Mouse (Mus musculus): ENCODE measurements around the gene Etv1. TPM values are rescaled to one million over a fixed set of nuclear protein-coding genes. Genes with fewer than 3 reads are reported as not detected.
"Not testable (repeated sequence)": the region's sequence is repeated elsewhere in the genome, so short reads cannot be mapped to it uniquely, and the experiment has no call there.

The Etv1 gene
- polyA plus RNA-seq, 3 experiments from 2014 or later = 0.77 to 0.86 TPM; not detected in 1

- no peak for ATAC-seq
These were observed 39.1 kb downstream of the Etv1 start for GRCm38 (mm10) chr12:38818320-38818719.

DNA sequence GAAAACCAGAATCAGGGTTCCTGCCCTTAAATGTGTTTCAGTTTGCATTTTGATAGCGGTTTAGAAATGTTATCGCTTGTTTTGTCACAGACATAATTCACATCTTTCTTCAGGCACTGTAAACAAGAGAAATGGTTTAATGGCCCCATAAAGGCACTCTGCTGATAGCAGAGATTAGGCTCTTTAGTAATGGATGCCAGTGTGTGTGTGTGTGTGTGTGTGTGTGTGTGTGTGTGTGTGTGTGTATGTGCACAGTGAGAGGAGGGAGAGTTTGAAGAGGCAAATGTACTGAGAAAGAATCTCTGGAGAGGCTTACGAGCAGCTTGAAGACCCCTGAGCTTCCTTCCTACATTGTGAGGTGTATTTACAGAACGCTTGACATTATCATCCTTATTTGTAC, 41.5 kb downstream of the Etv1 start:
- ATAC-seq = no peak

DNA sequence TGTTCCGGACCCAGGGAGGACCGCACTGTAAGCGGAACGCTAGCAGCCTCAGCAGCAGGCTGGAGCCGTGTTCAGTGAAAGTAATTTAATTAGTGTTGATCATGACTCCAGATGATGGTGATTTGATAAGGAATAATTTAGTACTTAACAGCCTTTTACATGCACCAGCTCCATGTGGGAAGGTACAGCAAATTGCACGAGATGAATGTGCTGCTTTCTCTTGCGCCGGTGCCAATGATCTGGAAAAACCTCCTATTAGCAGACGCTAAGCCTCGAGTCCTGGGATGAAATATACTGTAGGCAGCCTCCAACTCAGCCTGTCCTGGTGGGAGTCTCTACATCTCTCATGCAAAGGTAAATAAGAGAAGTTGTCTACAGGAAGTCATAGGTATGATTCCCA, 45.2 kb downstream of the Etv1 start:
- no peak for ATAC-seq

GRCm38 (mm10) chr12:38832981-38833380, 53.8 kb downstream of the Etv1 start:
- ATAC-seq = no peak

DNA sequence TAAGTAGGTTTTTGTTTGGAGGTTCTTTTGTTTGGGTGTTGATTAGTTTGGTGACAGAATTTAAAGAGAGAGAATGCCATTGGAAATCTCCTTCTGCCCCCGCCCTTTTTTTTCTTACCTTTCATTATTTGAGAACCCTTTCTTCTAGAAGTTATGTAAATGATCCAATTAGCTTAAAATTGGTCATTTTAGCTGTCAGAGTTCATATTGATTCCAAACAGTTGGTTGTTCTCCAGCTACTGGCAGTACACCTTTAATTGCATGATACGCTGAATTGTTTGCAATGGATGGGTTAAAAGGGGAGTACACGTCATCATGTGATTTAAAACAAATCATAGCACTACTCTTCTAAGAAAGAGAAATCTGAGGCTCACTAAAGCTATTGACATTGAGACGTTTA, 55.4 kb downstream of the Etv1 start:
- ATAC-seq = no peak

- ATAC-seq = not testable (repeated sequence)
These were observed 55.8 kb downstream of the Etv1 start for GRCm38 (mm10) chr12:38834986-38835385.

DNA sequence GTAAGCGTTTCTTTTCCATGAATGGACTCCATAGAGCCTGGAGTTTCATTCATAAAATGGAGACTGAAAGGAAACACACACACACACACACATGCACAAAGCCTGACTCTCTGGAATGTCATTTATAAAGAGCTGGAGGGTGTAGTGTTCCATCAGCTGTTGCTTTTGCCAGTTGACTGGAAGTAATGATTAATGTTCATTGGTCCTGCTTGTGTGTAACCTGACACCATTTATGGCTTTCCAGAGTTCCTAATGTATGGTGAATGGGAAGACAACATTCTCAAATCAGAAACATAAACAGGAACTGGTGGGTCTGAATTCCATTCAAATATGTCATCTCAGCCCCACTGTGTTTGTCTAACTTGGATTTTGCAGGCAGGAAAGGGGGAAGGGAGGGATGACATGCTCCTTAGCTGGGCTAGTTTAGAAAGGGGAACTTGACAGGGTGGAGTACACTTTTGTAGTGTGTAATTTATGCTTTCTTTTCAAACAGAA, 64.7 kb downstream of the Etv1 start:
- ATAC-seq = no peak

DNA sequence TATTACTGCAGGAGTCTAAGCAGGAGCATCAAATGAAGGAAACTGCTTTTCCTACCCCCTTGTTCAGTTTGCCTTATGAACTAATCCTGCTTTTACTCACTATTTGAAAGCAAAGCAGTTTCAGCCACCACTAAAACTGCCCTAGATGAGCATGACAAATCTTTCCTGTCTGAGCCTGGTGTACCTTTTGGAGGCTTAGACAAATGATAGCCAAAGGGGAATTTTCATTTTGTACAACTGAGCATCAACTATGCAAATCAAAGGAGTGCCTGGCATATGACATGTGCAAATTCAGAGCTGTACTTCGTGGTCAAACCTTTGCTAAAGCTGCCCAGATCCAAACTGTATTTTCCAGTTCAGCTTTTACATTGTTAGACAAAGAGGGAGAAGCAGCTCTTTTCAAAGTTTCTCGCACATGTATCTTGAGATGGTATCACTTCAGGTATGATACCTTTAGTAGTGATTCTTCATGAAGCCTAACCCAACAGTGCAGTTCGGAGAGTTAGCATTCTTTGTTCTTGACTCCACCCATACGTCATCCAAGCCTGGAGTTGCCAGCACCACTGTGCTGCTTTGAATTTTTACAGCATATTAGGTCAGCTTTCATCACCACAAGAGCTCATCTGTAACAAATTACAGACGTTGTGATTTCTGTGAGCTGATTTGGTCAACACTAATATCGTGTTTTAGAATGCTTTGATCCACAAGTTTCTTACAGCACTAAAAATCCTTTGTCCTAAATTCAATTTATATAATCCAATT, 68.5 kb downstream of the Etv1 start:
- ATAC-seq = no peak

- ATAC-seq = no peak
These were observed 70.8 kb downstream of the Etv1 start for GRCm38 (mm10) chr12:38849994-38850393.

GRCm38 (mm10) chr12:38854274-38854673, 75.1 kb downstream of the Etv1 start:
- ATAC-seq = no peak

GRCm38 (mm10) chr12:38854751-38855150, 75.6 kb downstream of the Etv1 start:
- no peak for ATAC-seq

DNA sequence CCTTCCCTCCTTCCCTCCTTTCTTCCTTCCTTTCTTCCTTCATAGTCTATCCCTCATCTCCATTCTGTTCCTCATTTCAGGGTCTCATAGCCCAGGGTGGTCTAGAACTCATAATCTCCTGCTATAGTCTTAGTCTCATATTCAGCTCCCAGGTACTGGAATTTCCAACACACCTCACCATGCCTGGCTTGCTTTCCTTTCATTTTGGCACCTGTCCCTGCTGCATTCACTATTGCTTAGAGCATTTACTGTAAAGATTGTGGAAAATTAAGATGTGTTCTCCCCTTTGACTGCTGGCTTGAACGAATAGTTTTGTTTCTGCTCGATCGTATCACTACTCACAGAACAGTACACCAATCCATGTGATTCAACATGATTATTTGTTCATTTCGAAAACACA, 80.5 kb downstream of the Etv1 start:
- ATAC-seq = no peak

DNA sequence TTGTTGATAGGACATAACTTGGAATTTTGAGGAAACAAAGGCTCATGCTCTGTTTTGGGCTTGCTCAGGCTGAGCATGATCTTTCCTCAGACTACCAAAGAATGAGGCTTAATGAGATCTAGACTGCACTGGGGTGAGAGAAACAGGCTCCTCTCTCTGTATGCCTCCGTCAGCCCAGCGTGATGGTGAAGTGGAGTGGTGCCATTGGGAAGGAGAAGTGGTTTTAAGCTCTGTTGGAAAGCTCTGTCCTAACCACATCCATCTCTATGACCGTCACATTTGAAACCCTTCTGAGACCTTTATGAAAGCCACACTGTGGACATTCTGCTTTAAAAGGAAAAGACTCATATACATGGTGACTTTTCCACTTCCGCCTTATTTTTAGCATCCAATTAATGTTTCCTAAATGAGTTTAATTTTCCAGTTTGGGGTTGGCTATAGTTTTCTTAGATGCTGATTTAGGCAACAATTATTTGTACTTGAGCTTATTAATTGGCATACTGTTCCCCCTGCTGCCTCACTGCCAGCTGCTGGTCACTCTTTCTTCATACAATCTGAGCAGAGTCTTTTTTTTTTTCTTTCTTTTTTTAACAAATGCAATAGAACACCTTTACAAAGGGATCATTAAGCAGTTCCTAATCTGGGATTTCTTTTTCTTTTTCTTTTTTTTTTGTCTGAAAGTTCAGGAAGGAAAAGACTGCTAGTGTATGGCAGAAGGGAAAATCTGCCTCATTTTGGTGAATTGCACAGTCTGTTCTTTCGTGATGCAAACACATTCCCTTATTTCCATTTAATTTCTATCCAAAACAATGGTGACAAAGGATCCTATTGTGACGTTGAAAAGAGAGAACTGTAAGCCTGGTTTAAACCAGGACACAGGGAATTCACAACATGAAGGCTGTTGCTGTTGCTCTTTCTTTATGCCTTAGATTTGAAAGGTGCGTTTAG, 81.3 kb downstream of the Etv1 start:
- ATAC-seq = no peak

- no peak for ATAC-seq
These were observed 84.2 kb downstream of the Etv1 start for GRCm38 (mm10) chr12:38863395-38863794.

DNA sequence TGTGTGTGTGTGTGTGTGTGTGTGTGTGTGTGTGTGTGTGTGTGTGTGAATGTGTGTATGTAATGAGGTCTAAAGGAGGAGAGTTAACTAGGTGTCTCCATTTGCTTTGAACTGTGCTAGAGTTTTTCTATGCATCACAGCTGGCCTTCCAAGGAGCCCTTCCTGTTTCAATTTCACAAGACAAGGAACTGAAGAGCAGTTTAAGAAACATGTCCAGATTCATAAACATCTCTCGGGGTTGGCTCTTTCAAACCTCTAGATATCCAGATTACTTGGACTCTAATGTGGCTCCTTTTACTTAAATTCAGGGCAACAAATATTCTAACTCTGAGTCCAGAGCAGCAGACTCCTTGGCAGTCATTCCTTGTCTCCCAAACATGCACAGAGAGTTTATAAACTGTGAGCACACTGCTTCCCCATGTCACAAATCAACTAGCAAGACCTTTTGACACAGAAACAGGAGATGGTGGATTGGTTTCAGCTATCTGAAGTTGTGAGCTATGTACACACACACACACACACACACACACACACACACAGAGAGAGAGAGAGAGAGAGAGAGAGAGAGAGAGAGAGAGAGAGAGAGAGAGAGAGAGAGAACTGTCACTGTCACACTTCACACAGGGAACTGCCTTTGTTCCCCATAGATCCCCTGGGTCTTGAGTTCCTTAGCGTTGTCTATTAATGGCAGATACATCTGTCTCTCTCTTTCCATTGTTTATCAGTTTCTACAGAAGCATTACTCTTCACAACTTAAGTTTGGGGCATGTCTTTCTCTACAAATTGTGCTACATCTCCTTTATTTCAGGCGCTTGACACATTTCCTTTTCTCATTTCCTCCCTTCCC, 85.0 kb downstream of the Etv1 start:
- no peak for ATAC-seq

GRCm38 (mm10) chr12:38874470-38874995, 95.4 kb downstream of the Etv1 start:
- no peak for ATAC-seq

GRCm38 (mm10) chr12:38904516-38904915, 125.3 kb downstream of the Etv1 start:
- no peak for ATAC-seq

- no peak for ATAC-seq
These were observed 127.1 kb downstream of the Etv1 start for GRCm38 (mm10) chr12:38906314-38906713.

DNA sequence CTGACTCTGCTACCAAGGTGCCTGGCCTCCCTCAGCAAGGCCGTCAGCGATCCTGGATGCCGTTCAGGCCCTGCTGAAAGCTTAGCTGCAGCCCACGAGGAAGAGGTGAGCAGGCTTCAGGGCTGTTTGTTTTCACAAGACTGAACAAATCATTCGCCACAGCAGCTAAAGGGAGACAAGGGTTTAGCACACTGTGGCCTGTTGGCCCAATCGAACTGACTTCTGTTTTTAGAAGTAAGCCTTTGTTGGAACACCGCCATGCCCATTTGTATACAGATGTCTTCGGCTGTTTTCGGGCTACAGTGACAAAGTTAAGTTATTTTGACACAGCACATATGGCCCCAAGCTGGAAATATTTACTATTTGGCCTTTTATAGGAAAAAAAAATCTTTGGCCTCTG, 127.6 kb downstream of the Etv1 start:
- ATAC-seq = no peak

- ATAC-seq = no peak
These were observed 129.8 kb downstream of the Etv1 start for GRCm38 (mm10) chr12:38908947-38909346.

Data from inflammation-experienced regulatory T-cells, adult 6 months (primary cell).